Mouse (Mus musculus) hindbrain, postnatal 0 days (tissue): ENCODE measurements around the gene Nxpe4. TPM values are rescaled to one million over a fixed set of nuclear protein-coding genes. Genes with fewer than 3 reads are reported as not detected.
"Not testable (repeated sequence)": the region's sequence is repeated elsewhere in the genome, so short reads cannot be mapped to it uniquely, and the experiment has no call there.

Source experiments
- ATAC-seq: fragments of 200-750 bp; cut with Nextera tagmentation; 2 replicates; pipeline ENCODE4 v1.8.0; 2017; ENCODE audit warnings: mild to moderate bottlenecking, moderate TSS enrichment, moderate library complexity
- DNase-seq: peaks from one replicate; pipeline ENCODE4 v3.0.0-alpha.2; 2015; ENCODE audit warnings: low spot score
- H3K27ac ChIP-seq: fragments of 300-500 bp; sonication (generic); 2 replicates; pipeline ENCODE4 v1.5.1; 2014; ENCODE audit warnings: mild to moderate bottlenecking
- H3K27me3 ChIP-seq: fragments of 300-500 bp; sonication (generic); 2 replicates; pipeline ENCODE4 v1.6.1; 2014; ENCODE audit warnings: low read length, mixed read lengths; ENCODE audit not compliant: insufficient read depth
- H3K36me3 ChIP-seq: fragments of 300-500 bp; sonication (generic); 2 replicates; pipeline ENCODE4 v1.6.1; 2014; ENCODE audit warnings: low read length, mixed read lengths; ENCODE audit not compliant: insufficient read depth
- H3K4me1 ChIP-seq: fragments of 300-500 bp; sonication (generic); 2 replicates; pipeline ENCODE4 v1.6.1; 2014; ENCODE audit warnings: antibody characterized with exemption, low read length, mixed read lengths; ENCODE audit not compliant: insufficient read depth
- H3K4me2 ChIP-seq: fragments of 300-500 bp; sonication (generic); 2 replicates; pipeline ENCODE4 v1.6.1; 2014; ENCODE audit warnings: low read depth, mild to moderate bottlenecking, low read length, moderate library complexity, mixed read lengths
- H3K4me3 ChIP-seq: fragments of 300-500 bp; sonication (generic); 2 replicates; pipeline ENCODE4 v1.5.1; 2014; ENCODE audit warnings: low read length
- H3K9ac ChIP-seq: fragments of 300-500 bp; sonication (generic); replicated peaks from 2 replicates; pipeline ENCODE4 v1.6.1; 2014; ENCODE audit warnings: mild to moderate bottlenecking, low read length, moderate library complexity, mixed read lengths
- H3K9me3 ChIP-seq: fragments of 300-500 bp; sonication (generic); 2 replicates; pipeline ENCODE4 v1.6.1; 2016; ENCODE audit warnings: low read length, mixed read lengths
- CTCF ChIP-seq: IDR thresholded peaks from 2 replicates; pipeline ENCODE4 v1.5.1; 2016; ENCODE audit warnings: antibody characterized with exemption, control low read depth, low read depth
- WGBS: fragments of 180-500 bp; shearing (Covaris S2); extraction: QIAGEN DNeasy Blood & Tissue Kit; methylation state at CpG from one replicate; pipeline ENCODE4 v1.1.7; 2014; 5-methylcytosine and 5-hydroxymethylcytosine counted together
- polyA plus RNA-seq: library from polyadenylated mRNA; unstranded; fragments of >200 nt; fragmentation: Nextera tagmentation; extraction: Ambion mirVana; gene quantifications from 2 replicates; pipeline ENCODE4 v1.2.1, GENCODE M21; 2015
- total RNA-seq: library from RNA; depleted of rRNA; stranded (reverse); fragments of >200 nt; gene quantifications from 2 replicates; pipeline ENCODE4 v1.2.3, GENCODE M21; 2014

Gene Nxpe4
- total and polyA plus RNA-seq, 2 experiments from 2014 or later: 10.8 to 17.1 TPM

DNA sequence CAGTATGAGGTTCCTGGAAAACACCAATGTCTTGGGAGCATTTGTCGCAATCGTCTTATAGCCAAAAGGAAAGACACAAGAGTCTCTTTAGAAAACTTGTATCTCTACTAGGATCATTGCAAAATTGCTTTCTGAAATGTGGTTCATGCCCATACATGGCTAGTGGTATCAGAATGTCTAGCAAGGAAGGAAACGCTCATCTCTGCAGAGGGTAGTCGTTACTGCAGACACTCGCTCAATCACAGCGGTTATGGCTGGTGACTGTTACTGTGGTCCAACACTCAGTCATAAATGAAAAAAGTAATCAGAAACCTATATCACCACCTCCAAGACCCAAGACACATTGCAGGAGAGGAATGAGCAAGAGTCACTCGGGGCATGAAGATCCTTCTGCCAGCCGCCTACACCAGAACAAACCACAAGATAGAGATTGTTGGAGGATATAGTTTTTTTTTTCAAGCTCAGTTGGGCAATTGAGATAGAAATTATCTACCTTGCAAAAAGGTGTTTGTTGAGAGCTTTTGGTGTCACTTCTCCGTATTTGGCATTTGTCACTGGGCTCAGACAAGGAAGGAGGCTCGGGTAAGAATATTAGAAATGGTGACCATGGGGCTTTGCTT is 241.9 kb downstream of the Nxpe4 start:
- no peak for TF ChIP-seq CTCF
- Histone ChIP-seq H3K27me3 (no peaks in the 10 kb centered on the region), H3K27ac (no peak overlapping the region), H3K4me2 (no peak overlapping the region), H3K9me3 (no peaks in the 10 kb centered on the region), H3K4me1 (no peaks in the 10 kb centered on the region), H3K4me3 (no peak overlapping the region), H3K36me3 (no peaks in the 10 kb centered on the region), H3K9ac (no peak overlapping the region)
- WGBS: 96% methylated on average over 10 of the region's 10 CpGs
- DNase-seq (no peak), ATAC-seq (no peak)

- no peak overlapping the region for H3K27ac ChIP-seq
- no peaks in the 10 kb centered on the region for H3K4me1 ChIP-seq
- no peaks in the 10 kb centered on the region for H3K36me3 ChIP-seq
- DNase-seq: no peak
- no peak overlapping the region for H3K4me3 ChIP-seq
- no peak overlapping the region for H3K9ac ChIP-seq
- no peak for ATAC-seq
- H3K9me3 ChIP-seq: no peaks in the 10 kb centered on the region
- no peak for TF ChIP-seq CTCF
- WGBS: 72% methylated on average over 3 of the region's 3 CpGs
- no peak overlapping the region for H3K4me2 ChIP-seq
- no peaks in the 10 kb centered on the region for H3K27me3 ChIP-seq
Measured at GRCm38 (mm10) chr9:48404687-48405086, 242.9 kb downstream of the Nxpe4 start.

DNA sequence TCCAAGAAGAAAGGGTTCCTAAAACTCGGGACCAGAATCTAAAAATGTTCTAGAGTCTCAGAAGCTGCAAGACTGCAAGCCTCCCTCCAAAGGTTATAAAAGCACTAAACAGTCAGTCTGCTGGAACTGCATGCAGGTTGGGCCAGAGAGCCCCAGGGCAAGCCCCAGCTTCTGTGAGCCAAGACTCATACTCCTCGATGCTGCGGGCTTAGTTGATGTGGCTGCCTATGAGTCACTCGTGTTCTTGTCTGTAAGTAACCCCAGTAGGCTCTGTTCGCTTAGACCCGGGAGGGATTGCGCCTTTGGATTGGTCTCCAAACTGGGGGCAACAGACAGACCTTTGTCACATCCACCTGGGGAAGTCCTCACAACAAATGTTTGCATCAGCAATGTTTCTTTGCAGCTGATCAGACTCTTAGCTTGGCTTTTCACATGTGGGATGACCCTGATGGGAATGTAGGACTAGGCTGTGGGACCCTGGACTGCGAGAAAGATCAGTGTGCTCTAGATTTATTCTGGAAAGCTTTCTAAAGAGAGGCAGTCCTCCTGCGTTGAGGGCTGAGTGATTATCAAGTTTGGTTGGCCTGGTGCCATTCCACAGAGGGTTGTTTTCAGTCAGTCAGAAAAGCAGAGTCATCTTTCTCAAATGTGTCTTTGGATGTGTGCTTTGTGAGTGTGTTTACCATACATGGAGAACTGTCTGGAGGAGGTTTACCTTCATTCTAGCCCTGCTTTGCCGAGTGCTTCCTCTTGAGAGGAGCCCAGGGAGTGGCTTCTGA is 245.9 kb downstream of the Nxpe4 start:
- ATAC-seq: no peak
- H3K4me1 ChIP-seq: no peaks in the 10 kb centered on the region
- H3K36me3 ChIP-seq: no peaks in the 10 kb centered on the region
- whole genome bisulfite sequencing: 80% methylated on average over 10 of the region's 10 CpGs
- DNase-seq: no peak
- no peak overlapping the region for H3K9ac ChIP-seq
- no peaks in the 10 kb centered on the region for H3K27me3 ChIP-seq
- H3K27ac ChIP-seq: no peak overlapping the region
- no peak for TF ChIP-seq CTCF
- no peak overlapping the region for H3K4me3 ChIP-seq
- H3K4me2 ChIP-seq: no peak overlapping the region
- H3K9me3 ChIP-seq: no peaks in the 10 kb centered on the region

- Histone ChIP-seq H3K27ac (no peak overlapping the region), H3K36me3 (no peaks in the 10 kb centered on the region), H3K4me1 (no peaks in the 10 kb centered on the region), H3K27me3 (no peaks in the 10 kb centered on the region), H3K9me3 (no peaks in the 10 kb centered on the region), H3K4me3 (no peak overlapping the region), H3K9ac (no peak overlapping the region), H3K4me2 (no peak overlapping the region)
- ATAC-seq (no peak), DNase-seq (no peak)
- TF ChIP-seq CTCF: no peak
- 92% methylated on average over 6 of the region's 6 CpGs for WGBS
Measured at GRCm38 (mm10) chr9:48410217-48411035, 248.6 kb downstream of the Nxpe4 start.

GRCm38 (mm10) chr9:48413591-48413990 is 251.8 kb downstream of the Nxpe4 start:
- Histone ChIP-seq H3K4me1 (no peaks in the 10 kb centered on the region), H3K9ac (no peak overlapping the region), H3K27me3 (no peaks in the 10 kb centered on the region), H3K36me3 (no peaks in the 10 kb centered on the region), H3K9me3 (no peaks in the 10 kb centered on the region), H3K4me2 (no peak overlapping the region), H3K4me3 (no peak overlapping the region), H3K27ac (no peak overlapping the region)
- no peak for TF ChIP-seq CTCF
- ATAC-seq (no peak), DNase-seq (no peak)
- 77% methylated on average over 2 of the region's 2 CpGs for WGBS

GRCm38 (mm10) chr9:48417366-48417765 is 255.5 kb downstream of the Nxpe4 start:
- WGBS: 93% methylated on average over 8 of the region's 8 CpGs
- ATAC-seq, H3K9ac ChIP-seq, H3K4me2 ChIP-seq, H3K27me3 ChIP-seq, H3K27ac ChIP-seq, H3K4me3 ChIP-seq, DNase-seq, H3K9me3 ChIP-seq, H3K4me1 ChIP-seq, H3K36me3 ChIP-seq: not testable (repeated sequence)
